Mouse (Mus musculus) heart, adult 9 months (tissue): ENCODE measurements around the gene Hoxa5.

Experiments
- DNase-seq, 2 experiments: peaks; one replicate each; pipeline ENCODE4 v3.0.0; 2022; ENCODE audit warnings: low spot score in 2 of 2

Hoxa5 gene

GRCm38 (mm10) chr6:52163366-52164031 lies 40.9 kb downstream of the Hoxa5 start:
- DNase-seq = no peak

- DNase-seq = no peak
Observed at GRCm38 (mm10) chr6:52162611-52163365, 41.6 kb downstream of the Hoxa5 start.

- DNase-seq = no peak
Observed at GRCm38 (mm10) chr6:52162093-52162380, 42.4 kb downstream of the Hoxa5 start.

- no peak for DNase-seq
Observed at GRCm38 (mm10) chr6:52161336-52162092, 42.9 kb downstream of the Hoxa5 start.

GRCm38 (mm10) chr6:52160511-52161335 lies 43.7 kb downstream of the Hoxa5 start:
- DNase-seq = no peak

- peak in 1 of 2 experiments; percentile 32 for DNase-seq
Observed at GRCm38 (mm10) chr6:52159979-52160378, 44.4 kb downstream of the Hoxa5 start.

- no peak for DNase-seq
Observed at GRCm38 (mm10) chr6:52159164-52159761, 45.1 kb downstream of the Hoxa5 start.

GRCm38 (mm10) chr6:52158276-52159051 lies 45.9 kb downstream of the Hoxa5 start, which contains the start of gene Hoxa1:
Gene Hoxa1, minus strand, starts transcription at chr6:52158317.
- DNase-seq = peak; percentile 63 to 77

- DNase-seq = no peak
Observed at GRCm38 (mm10) chr6:52157466-52158275, 46.7 kb downstream of the Hoxa5 start.

GRCm38 (mm10) chr6:52156551-52157200 lies 47.7 kb downstream of the Hoxa5 start:
- no peak for DNase-seq

GRCm38 (mm10) chr6:52155471-52155870 lies 48.9 kb downstream of the Hoxa5 start:
- no peak for DNase-seq

GRCm38 (mm10) chr6:52154044-52154443 lies 50.3 kb downstream of the Hoxa5 start:
- DNase-seq = no peak

- DNase-seq = no peak
Observed at GRCm38 (mm10) chr6:52153270-52153669, 51.1 kb downstream of the Hoxa5 start.

GRCm38 (mm10) chr6:52152226-52153193 lies 51.9 kb downstream of the Hoxa5 start:
- DNase-seq = no peak
